Mouse (Mus musculus) thymus, postnatal 0 days (tissue): Measurements from ENCODE around the gene Tmem229b. TPM values are rescaled to one million over a fixed set of nuclear protein-coding genes. Genes with fewer than 3 reads are reported as not detected.
"Not testable (repeated sequence)": the region's sequence is repeated elsewhere in the genome, so short reads cannot be mapped to it uniquely, and the experiment has no call there.

Source experiments
- DNase-seq: peaks from one replicate; pipeline ENCODE4 v3.0.0-alpha.2; 2015; ENCODE audit warnings: low spot score
- polyA plus RNA-seq: library from polyadenylated mRNA; unstranded; fragments of >200 nt; fragmentation: Nextera tagmentation; extraction: Ambion mirVana; gene quantifications from 2 replicates; pipeline ENCODE4 v1.2.1, GENCODE M21; 2015

Gene Tmem229b
- polyA plus RNA-seq, 1 experiment from 2014 or later: 27.5 TPM

- DNase-seq: no peak
Observed at GRCm38 (mm10) chr12:78952484-78952883, 54.9 kb downstream of the Tmem229b start.

- no peak for DNase-seq
Observed at GRCm38 (mm10) chr12:78952053-78952452, 55.4 kb downstream of the Tmem229b start.

- DNase-seq: no peak
Observed at GRCm38 (mm10) chr12:78947661-78948060, 59.8 kb downstream of the Tmem229b start.

- DNase-seq: peak; percentile 35
Observed at GRCm38 (mm10) chr12:78947161-78947560, 60.3 kb downstream of the Tmem229b start.

- DNase-seq: no peak
Observed at GRCm38 (mm10) chr12:78942931-78943330, 64.5 kb downstream of the Tmem229b start.

- no peak for DNase-seq
Observed at GRCm38 (mm10) chr12:78940081-78940480, 67.3 kb downstream of the Tmem229b start.

- DNase-seq: no peak
Observed at GRCm38 (mm10) chr12:78939393-78940037, 67.9 kb downstream of the Tmem229b start.

GRCm38 (mm10) chr12:78936494-78936893 lies 70.9 kb downstream of the Tmem229b start:
- DNase-seq: no peak

GRCm38 (mm10) chr12:78929900-78930299 lies 77.5 kb downstream of the Tmem229b start:
- DNase-seq: no peak

GRCm38 (mm10) chr12:78927287-78927686 lies 80.1 kb downstream of the Tmem229b start:
- DNase-seq: no peak

- no peak for DNase-seq
Observed at GRCm38 (mm10) chr12:78923539-78924189, 83.8 kb downstream of the Tmem229b start.

GRCm38 (mm10) chr12:78922977-78923376 lies 84.5 kb downstream of the Tmem229b start:
- DNase-seq: not testable (repeated sequence)

- DNase-seq: no peak
Observed at GRCm38 (mm10) chr12:78922058-78922457, 85.4 kb downstream of the Tmem229b start.

GRCm38 (mm10) chr12:78921421-78921820 lies 86.0 kb downstream of the Tmem229b start:
- DNase-seq: no peak

- peak; percentile 85 for DNase-seq
Observed at GRCm38 (mm10) chr12:78919079-78919712, 88.2 kb downstream of the Tmem229b start.

GRCm38 (mm10) chr12:78918227-78919078 lies 89.0 kb downstream of the Tmem229b start:
- DNase-seq: peak; percentile 88

GRCm38 (mm10) chr12:78916278-78916677 lies 91.1 kb downstream of the Tmem229b start:
- DNase-seq: no peak

GRCm38 (mm10) chr12:78915561-78915960 lies 91.9 kb downstream of the Tmem229b start:
- DNase-seq: no peak

- DNase-seq: no peak
Observed at GRCm38 (mm10) chr12:78914458-78914857, 93.0 kb downstream of the Tmem229b start.
